Mouse (Mus musculus) lung, adult 18-20 months (tissue): Measurements from ENCODE around the gene Naaladl1.

Source experiments
- DNase-seq, 2 experiments: peaks; one replicate each; pipeline ENCODE4 v3.0.0; 2022; ENCODE audit warnings: mixed read lengths in 2 of 2

Naaladl1 gene

DNA sequence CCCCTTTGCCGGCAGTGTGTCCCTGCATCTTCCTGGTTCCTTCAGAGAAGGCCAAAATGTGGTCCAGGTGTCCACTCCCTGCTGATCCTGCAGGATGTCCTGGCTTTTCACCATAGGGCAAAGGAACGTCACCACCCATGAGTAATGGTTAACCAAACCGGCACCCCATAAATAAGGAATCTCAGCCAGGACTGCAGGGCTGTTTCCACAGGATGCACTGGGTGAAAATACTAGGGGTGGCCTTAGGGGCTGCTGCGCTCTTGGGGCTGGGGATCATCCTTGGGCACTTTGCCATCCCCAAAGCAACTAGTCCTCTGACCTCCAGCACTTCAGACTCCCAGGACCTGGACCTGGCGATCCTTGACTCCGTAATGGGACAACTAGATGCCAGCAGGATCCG, at the start of gene Naaladl1:
TSS of gene Naaladl1 (plus strand) at position 197 of the 400 bp plus-strand sequence.
- DNase-seq, result no peak

DNA sequence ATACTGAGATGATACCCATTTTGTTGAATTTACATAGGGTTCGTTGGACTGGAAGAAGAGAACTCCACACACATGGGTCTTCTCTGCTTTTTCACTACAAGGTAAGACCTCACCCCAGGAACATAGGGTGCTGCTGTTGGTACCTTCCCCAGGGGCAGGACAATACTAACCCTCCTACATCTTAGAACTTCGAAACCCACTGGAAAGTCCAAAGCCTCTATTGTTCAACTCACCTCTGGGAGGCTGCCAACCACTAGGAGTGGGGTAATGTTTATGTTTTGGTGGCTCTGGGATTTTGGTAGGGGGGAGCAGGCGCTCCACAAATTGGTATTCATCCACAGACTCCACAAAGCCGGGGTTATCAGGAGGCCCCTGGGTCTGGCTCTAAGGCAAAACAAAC, 48.9 kb upstream of the Naaladl1 start:
- DNase-seq, result no peak

DNA sequence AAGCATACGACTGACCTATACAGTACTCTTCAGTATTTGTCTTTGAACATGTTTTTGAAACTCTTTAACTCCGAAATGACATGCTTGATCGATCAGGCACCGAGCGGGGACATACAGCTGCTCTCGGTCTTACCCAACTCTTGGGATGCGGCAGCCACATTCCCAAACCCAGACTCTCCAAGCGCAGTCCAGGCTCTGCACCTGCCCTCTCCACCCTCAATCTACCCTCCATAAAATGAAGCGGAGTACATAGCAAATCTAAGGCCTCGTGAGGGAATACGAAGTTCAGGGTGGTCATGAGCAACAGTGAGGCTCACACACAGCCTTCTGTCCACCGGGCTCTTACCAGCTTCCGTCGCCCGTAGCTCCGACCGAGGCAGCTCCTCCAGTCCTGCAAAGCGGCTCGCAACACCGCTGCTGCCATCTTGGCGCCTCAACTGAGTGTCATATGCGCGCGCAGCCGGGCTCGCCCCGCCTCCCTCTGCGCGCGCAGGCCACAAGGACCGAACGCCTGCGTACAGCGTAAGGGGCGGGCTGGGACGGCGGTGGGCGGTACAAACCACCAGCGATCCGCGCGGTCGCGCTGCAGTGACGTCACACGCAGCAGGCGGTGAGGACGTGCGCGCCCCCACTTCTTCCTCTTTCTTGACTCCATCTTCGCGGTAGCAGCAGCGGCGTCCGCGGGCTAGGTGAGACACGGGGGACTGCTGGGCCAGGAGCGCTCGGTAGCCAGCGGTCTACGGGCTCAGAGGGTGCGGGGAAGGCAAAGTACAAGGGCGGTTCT, 48.1 kb upstream of the Naaladl1 start, which contains the start of the genes Mrpl49 and Fau:
TSS of gene Mrpl49 (minus strand) at position 473 of the 784 bp plus-strand sequence.
TSS of gene Fau (plus strand) at position 532 of the 784 bp plus-strand sequence.
- DNase-seq, result peak; percentile 98 to 99

DNA sequence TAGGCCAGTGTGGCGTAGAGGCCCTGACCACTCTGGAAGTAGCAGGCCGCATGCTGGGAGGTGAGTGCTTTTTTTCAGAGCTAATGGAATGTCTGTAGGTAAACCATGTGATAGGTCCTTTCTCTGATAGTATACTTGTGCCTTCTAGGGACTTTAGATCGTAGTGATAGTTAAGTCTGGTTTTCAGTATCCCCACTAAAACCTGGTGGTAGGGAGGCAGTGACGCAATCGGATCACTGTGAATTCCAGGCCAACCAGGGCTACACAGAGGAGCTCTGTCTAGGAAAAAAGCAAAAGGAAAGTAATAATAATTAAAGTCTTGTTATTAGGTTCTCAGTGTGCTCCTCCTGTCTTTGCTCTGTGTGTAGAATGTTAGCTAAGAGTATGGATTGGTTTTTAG, 47.1 kb upstream of the Naaladl1 start:
- DNase-seq, result no peak

DNA sequence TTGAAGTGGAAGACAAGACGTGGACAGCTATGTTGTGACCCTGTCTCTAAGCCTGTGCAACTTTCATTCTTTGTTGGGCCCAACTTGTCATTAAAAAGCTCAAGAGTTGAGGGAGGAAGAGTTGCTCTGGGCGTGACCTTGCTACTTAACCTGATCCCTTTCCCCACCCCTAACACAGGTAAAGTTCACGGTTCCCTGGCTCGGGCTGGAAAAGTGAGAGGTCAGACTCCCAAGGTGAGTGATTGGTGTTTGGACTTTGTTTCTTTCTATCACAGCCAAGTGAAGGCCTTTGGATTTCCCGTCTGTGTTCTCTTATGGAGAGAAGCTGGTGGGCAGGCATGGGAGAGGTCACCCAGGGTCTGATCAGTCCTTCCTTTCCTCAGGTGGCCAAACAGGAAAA, 46.6 kb upstream of the Naaladl1 start:
- no peak for DNase-seq

DNA sequence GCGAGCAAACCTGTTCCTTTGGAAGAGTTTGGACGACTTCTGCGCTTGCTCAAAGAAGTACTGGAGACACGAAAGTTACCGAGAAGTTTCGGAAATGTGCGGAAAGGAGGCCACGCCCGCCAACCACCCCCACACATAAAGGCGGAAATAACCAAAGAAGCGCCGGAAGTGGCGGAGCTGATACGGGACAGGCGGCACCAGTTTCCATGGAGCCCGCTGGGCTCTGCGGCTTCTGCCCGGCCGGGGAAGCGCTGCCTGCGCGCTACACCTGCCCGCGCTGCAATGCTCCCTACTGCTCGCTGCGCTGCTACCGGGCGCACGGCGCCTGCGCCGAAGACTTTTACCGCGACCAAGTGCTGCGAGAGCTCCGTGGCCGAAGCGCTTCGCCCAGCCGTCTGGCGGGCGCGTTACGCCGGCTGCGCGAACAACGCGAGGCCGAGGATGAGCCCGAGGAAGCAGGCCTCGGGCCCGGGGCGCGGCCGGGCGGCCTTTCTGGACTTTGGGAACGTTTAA, 44.5 kb upstream of the Naaladl1 start, which contains the start of gene Znhit2:
TSS of gene Znhit2 (plus strand) at position 172 of the 513 bp plus-strand sequence.
- DNase-seq, result peak; percentile 96 to 97

DNA sequence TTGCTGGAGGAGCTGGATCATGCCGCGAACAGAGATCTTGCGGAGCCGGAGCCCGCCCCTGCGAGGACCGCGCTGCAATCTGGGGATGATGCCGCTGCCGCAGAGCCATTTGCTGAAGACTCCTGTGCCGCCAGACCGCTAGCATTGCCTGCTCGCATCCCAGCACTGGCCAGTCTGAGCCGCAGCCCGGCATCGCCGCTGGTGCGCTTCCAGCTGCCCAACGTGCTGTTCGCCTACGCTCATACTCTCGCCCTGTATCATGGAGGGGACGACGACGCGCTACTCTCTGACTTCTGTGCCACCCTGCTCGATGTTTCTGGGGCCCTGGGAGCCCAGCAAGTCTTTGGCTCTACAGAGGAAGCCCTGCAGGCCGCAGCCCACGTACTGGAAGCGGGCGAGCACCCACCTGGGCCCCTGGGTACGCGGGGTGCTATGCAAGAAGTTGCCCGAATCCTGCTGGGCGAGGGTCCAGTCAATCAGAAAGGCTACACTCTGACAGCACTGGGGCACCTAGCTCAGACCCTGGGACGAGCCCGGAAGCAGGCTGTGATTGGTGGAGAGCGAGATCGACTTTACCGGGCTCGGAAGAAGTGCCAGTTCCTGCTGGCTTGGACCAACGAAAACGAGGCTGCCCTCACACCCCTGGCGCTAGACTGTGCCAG, 43.8 kb upstream of the Naaladl1 start:
- DNase-seq, result peak; percentile 36 to 42

DNA sequence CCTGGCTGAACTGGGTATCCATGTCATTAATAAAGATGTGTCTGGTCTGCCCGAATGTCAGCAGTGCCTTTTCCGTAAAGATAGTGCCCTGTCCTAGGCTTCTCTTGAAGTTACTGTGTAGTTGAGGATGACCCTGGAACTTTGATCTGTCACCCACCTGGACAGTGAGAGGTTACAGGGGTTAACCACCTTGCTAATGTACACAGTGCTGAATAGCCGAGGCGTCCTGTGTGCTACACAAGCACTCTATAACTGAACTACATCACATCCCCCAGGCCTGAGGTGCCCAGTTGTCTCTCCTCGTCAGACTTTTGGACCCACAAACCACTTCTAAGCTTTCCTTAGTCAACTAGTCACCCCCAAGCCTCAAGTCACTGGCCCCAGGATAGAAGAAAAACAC, 43.2 kb upstream of the Naaladl1 start:
- DNase-seq, result no peak

DNA sequence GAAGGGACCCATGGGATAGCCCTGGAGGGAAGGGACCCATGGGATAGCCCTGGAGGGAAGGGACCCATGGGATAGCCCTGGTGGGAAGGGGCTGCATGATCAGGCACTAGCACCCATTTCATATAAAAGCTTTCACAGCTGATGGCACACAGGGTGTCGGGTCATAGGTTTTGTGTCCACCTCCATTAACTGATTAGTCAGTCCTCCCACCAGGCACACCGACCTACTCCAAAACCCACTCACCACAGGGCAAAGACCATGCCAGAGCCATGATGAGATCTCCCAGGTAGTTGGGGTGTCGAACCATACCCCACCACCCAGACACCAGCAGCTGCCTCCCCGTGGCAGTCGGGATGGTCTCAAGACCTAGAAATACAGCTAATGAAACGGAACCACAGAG, 42.5 kb upstream of the Naaladl1 start:
- no peak for DNase-seq

DNA sequence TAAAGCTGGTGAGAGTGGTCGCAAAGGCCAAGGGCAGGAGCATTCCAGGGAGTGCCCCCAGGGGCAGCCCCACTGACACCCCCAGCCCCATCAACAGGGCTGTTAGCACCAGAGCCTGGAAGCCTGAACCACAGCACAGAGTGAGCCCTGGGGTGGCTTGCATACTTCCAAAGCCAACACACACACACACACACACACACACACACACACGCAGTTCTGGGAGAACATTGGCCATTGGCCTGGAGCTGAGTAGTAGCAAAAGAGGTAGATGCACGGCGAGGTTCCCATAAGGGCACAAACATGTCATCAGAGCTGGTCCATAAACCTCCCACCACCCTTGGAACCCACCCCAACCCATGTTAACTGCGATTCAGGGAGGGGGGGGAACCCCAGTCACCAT, 39.0 kb upstream of the Naaladl1 start:
- DNase-seq, result no peak

DNA sequence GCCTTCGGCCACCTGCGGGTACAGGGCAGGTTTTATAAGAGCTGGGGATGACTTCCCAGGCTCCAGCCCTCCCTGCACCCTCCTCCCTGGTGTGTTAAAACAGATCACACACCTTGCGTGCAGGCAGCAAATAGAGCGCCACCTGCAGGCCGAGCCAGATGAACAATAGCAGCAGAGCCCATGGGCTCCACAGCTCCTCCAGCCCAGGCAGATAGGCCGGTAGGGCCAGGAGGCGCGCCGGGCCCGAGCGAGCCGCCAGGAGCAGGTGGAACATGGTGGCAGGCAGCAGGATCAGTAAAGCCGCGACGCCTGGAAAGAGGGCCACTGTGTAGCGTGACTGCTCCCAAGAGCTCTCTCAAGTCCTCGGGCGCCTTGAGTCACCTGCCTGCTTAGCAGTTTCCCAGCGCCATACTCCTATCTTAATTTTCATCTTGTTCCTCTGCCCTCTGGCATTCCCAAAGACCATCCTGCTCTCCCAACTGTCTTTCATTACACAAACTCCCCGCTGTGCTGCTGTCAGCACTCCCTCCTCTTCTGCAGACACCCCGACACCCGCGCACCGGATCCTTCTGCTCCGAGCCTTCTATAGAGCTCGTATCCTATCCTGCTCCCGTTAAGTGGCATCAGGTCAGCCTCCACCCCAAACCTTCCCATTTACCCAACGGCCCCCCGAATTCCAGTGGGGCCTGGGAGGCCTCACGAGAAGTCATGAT, 38.4 kb upstream of the Naaladl1 start:
- DNase-seq, result peak; percentile 76 to 84

DNA sequence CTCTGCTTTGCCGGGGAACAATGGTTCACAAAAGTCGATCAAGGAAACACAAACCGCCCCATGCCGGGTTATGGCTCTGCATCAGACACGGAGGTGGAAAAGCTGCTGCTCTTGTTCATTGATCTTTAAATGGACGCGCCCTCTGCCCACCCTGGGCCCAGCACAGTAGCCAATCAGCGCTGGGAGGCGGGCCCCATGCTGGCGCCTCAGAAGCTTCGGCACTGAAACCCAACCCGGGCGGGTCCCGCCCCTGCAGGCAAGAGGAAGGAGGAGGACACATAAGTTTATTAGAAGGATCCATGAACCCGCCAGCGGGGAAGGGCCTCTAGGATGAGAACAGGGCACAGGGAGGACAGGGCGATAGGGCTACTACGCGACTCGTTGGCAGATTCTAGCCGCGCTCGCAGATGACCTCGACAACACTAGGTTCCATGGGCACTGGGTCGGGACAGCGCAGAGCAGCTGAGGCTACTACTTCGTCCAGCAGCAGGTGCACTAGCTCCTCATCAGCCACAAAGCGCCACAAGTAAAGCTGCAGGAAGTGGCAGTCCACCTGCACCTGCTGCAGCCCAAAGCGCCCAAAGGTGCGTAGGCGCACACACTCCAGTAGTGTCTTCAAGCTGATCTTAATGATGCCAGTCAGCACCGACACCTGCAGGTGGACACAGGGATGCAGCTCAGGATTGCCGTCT, 37.7 kb upstream of the Naaladl1 start, which contains the start of gene Tm7sf2:
TSS of gene Tm7sf2 (minus strand) at position 650 of the 692 bp plus-strand sequence.
- DNase-seq, result peak; percentile 93 to 95

DNA sequence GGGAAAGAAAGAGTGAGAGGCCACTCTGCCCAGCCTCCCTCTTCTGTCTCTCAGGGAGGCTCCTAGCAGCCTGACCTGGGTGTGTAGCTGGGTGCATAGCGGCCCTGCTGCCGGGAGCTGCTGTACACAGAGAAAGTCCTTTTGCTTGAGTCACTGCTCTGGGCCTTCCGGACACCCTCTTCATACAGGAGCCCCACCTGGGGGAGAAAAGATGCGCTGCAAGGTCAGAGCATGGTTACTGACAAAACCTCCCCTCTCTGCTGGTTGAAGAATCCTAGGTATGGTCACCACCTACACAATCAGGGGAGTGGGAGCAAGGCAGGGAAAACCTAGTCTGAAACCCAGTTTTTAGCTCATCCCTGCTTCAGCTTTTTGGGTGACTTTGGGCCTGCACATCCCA, 36.6 kb upstream of the Naaladl1 start:
- DNase-seq, result no peak

DNA sequence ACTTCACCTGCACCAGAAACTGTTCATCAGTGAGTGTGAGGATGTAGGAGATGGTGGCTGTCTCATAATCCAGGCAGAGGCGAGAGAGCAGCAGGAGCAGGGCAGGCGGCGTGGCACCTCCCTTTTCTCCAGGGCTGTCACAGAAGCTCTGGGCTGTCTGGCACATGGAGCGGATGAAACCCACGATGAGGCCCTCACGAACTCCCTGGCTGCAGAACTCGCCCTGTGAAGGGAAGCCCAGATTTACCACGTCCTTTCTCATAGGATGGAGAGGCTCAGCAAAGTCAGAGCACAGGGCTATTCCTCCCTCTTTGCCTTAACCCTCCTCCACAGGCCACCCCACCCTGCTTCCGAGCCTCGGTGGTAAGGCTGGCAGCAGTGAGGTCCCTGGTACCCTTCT, 35.7 kb upstream of the Naaladl1 start:
- DNase-seq, result no peak

DNA sequence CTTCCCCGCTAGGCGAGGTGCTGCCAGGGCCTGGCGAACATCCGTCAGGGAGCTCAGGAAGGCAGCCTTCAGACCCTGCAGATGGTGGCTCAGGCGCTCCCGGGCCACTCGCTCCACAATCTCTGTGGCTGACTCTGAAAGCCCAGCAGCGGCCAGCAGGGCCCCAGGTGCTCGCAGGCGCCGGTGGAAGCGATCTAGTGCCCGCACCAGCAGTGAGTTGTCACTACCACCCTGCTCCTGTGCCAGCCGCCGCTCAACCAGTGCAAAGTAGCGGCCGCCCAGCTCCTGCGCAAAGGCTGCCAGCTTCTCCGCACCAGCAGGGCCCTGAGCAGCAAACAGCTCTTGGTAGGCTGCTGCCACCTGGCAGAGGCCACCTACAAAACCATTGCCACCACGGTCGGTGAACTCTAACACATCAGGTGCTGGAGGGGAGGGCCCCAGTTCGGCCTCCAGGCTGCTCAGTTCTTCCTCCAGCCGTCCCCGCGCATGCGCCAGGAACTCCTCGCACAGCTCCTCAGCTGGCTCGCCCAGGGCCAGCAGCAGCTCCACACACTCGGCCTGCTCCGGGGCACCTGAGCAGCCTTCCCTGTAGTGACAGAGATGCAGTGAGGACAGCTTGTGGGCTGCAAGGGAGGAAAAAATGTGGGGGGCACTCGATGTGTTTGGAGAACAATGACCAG, 34.9 kb upstream of the Naaladl1 start:
- DNase-seq, result no peak

DNA sequence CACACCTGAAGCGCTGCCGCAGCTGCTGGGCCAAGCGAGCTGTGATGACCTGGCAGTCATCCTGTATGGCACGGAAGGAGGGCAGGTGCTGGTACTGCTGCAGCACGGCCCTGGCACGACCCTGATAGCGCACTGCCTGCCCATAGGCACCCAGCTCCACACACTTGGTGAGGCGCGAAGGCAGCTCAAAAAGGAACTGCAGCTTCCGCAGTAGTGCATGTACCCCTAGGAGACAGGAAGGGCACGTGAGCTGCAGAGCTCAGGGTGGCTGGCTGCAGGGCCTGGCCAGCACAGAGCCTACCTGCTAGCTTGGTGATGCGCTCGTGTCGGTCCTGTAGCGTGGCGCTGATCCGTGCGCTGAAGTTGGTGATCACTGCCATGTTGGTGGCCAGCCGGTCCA, 34.3 kb upstream of the Naaladl1 start:
- no peak for DNase-seq

DNA sequence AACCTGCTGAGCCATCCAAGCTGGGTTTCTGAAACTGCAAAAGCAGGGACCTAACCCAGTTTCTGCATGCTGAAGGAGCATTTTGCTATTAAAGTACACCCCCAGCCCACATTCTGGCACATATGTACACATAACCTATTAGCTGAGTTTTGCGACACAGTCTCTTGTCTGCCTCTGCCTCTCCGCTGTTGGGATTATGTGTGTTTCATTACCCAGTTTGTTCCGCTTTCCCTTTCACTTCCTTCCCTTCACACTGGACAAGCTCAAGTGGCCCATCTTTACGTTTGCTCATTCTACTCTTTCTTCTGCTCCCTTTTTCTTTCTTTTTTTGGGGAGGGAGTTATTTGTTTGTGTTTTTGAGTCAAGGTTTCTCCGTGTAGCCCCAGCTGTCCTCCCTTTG, 31.7 kb upstream of the Naaladl1 start:
- no peak for DNase-seq

DNA sequence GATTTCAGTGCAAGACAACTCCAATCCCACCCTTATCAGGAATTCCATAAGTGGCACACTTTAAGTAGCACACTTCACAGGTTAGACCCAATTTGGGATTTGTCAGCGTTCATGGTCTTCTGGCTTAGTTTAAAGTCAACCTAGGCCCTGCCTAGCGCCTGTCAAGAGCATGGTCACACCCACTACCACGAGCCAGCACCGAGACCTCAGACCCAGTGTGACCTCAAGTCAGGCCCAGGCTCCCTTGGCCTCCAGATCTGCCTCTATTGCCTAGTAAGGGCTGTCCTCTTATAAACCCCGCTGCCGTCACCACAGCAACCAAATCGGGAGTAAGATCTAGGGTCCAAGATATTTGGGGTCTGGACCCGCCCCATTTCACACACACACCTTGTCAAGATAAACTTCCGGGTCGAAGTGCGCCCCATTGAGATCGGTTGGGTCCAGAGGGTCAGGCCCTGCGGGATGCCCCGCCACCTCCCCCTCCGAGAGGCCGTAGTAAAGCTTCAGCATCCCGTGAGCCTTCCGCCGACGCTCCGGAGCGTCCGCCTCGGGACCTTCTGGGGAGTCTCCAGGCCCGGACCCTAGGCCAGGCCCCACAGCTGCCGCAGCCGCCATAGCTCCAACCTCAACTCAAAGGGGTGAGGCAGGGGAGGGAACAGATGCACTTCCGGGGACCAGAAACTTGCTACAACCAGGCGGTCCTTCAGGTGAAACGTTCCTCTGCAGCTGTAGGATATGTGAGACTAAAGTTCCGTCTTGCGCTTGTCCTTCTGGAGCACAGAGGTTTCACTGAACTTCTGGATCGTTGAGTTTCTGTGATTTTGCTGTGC, 28.8 kb upstream of the Naaladl1 start, which contains the start of gene Vps51:
TSS of gene Vps51 (minus strand) at position 668 of the 830 bp plus-strand sequence.
- DNase-seq, result peak; percentile 88 to 90

DNA sequence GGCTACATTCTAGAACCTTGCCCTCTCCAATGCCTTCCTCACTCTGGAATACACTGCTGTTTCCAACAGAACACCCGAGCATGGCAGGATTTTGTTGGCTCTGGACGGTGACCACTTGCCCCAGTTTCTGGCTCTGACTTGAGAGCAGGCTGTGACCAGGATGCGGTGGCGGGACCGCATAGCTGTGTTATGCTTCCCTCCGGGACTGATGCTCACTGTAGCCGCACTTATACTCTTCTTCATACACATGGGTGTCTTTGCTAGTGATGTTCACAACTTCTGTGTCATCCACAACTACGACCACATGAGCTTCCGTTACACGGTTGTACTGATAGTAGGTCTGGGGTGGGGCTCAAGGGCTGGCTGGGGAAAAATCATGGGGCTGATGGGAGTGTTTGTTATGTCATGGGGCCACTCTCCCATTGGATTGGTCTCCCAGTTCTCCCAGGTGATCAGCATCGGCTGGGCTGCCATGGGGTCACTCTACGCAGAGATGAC, 25.6 kb upstream of the Naaladl1 start, which contains the start of gene Tmem262:
TSS of gene Tmem262 (plus strand) at position 51 of the 498 bp plus-strand sequence.
- no peak for DNase-seq

DNA sequence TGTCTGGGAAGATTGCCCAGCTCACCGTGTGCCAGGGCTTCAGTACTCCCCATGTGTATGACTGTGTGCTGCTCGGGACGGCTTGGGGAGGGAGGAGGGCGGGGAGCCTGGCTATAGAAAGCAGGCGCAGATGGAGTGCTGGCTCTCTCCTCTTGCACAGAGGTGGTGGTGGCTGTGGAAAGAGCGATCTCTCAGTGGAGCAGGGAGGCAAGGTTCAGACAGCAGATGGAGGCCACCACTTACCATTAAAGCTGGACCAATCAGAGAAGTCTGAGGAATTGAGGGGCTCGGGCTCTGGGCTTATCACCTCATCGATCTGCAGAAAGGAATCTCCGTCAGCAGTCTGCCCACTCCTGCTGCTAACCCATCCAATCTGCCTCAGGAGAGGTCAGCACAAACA, 23.4 kb upstream of the Naaladl1 start, which contains the start of gene Gm28374:
TSS of gene Gm28374 (minus strand) at position 101 of the 400 bp plus-strand sequence.
- no peak for DNase-seq
